Mouse (Mus musculus): ENCODE data around the gene 1700018B08Rik. TPM values are rescaled to one million over a fixed set of nuclear protein-coding genes. Genes with fewer than 3 reads are reported as not detected.

The 1700018B08Rik gene
- not detected in 2 replicates for polyA plus RNA-seq (2014; fragmentation: Nextera tagmentation; extraction: Ambion mirVana)

DNA sequence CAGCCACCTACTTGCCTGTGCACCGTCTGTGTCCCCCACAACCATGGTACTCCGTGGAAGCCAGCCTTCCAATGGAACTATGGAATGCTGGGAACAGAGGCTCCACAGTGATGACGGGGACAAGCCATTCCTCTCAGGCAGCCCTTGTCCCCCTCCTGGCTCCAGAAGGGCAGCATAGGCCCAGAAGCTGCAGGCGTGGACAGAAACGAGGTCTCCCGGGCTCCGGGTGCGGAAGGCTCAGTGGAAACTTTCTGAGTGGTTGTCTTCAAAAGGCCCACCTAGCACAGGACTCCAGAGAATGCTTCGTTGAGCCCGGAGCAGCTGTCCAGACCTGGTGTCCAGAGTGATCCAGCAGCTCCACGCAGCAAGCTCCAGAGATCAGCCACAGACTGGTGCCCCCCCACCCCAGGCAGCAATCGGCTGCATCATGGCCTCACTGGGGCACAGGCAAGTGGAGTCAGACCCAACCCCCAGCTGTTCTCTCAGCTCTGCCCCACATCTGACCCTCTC lies at the start of gene 1700018B08Rik:
Gene 1700018B08Rik (minus strand): TSS at position 45 of the 510 bp plus-strand sequence.
- H3K4me3 ChIP-seq (ENCODE audit: low read depth, low read length), result no peak within 1 kb of the TSS
- no peaks in the 10 kb centered on the region for H3K9me3 ChIP-seq (ENCODE audit: control insufficient read depth, low read length)
- ATAC-seq (ENCODE audit: insufficient read depth, low FRiP score, low TSS enrichment) (no peak), DNase-seq (ENCODE audit: low spot score) (no peak)
- H3K9ac ChIP-seq (ENCODE audit: low read length), result no peak within 1 kb of the TSS
- H3K27me3 ChIP-seq (ENCODE audit: control insufficient read depth, insufficient read depth, low read length), result no peaks in the 10 kb centered on the region
- H3K4me2 ChIP-seq (ENCODE audit: low read depth), result no peak within 1 kb of the TSS
- 91% methylated on average over 12 of the region's 12 CpGs for WGBS
- H3K4me1 ChIP-seq (ENCODE audit: control insufficient read depth, insufficient read depth, low read length), result no peaks in the 10 kb centered on the region
- H3K36me3 ChIP-seq (ENCODE audit: control insufficient read depth, insufficient read depth, low read length), result no peaks in the 10 kb centered on the region
- no peak within 1 kb of the TSS for H3K27ac ChIP-seq (ENCODE audit: low read depth, low read length)

DNA sequence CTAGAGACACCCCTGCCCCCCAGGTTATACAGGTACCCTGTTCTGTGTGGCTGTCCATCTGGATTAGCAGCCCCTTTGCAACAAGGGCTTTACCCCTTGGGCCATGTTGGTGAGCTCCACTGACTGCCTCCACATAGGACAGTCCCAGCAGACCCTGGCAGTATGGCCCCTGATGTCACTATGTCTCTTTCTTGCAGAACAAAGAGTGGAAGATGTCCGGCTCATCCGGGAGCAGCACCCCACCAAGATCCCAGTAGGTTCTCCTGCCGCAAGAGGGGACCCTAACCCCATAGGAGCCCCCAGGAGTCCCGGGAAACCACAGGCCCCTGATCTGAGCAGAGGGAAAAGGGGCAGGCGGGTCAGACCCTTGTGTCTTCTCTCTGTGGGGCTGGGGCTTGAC lies 49.2 kb upstream of the 1700018B08Rik start:
- H3K27ac ChIP-seq (ENCODE audit: low read depth, low read length), result no peak overlapping the region
- H3K4me1 ChIP-seq (ENCODE audit: control insufficient read depth, insufficient read depth, low read length), result peaks cover 15% of the 10 kb centered on the region
- no peak overlapping the region for H3K4me3 ChIP-seq (ENCODE audit: low read depth, low read length)
- ATAC-seq (ENCODE audit: insufficient read depth, low FRiP score, low TSS enrichment), result no peak
- no peaks in the 10 kb centered on the region for H3K9me3 ChIP-seq (ENCODE audit: control insufficient read depth, low read length)
- H3K27me3 ChIP-seq (ENCODE audit: control insufficient read depth, insufficient read depth, low read length), result no peaks in the 10 kb centered on the region
- WGBS, result 86% methylated on average over 5 of the region's 5 CpGs
- H3K36me3 ChIP-seq (ENCODE audit: control insufficient read depth, insufficient read depth, low read length), result peaks cover 9% of the 10 kb centered on the region
- no peak overlapping the region for H3K9ac ChIP-seq (ENCODE audit: low read length)
- DNase-seq (ENCODE audit: low spot score), result no peak
- H3K4me2 ChIP-seq (ENCODE audit: low read depth), result no peak overlapping the region

DNA sequence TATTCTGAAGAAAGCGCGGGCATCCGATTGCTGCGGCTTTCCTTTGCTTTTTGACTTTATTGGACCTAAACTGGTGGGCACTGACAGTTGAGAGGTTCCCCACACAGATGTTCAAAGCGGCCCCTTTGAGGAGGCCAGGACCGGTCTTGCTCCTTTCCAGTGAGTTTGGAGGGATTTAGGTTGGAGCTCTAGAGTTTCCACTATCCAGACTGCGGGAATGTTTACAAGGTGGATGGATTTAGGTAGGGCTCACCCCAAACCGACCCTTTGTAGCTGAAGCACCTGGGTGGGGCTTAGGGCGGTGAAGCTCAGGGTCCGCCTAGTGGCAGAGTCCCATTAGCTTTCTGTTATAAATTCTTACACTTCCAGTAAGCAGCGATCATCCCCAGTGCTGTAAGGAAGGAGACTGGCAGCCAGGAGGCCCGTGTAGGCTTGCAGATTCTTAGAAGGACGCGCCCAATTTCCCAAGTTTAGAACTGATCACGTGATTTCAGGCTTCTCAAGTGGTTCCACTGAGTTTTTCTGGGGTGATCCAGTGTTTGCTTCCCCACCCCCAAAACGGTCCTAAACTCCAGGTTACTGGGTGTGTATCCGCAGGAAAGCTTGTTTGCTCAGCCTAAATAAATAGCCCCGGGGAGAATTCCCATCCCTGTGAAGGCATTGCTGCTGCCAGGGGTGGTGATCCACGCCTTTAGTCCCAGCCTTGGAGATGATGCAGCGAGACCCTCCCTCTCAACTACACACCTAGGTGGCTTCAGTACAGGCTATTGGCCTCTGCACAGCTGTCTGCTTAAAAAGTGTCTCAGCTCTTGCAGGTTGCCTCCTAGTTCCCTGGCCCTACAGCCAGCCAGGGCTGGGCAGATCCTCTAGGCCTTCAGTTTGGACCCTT lies 47.3 kb upstream of the 1700018B08Rik start:
- ATAC-seq (ENCODE audit: insufficient read depth, low FRiP score, low TSS enrichment), result no peak
- Histone ChIP-seq H3K27me3 (ENCODE audit: control insufficient read depth, insufficient read depth, low read length) (no peaks in the 10 kb centered on the region), H3K9me3 (ENCODE audit: control insufficient read depth, low read length) (no peaks in the 10 kb centered on the region), H3K4me1 (ENCODE audit: control insufficient read depth, insufficient read depth, low read length) (peaks cover 15% of the 10 kb centered on the region), H3K4me3 (ENCODE audit: low read depth, low read length) (peak overlapping the region; percentile 91), H3K4me2 (ENCODE audit: low read depth) (peak overlapping the region; percentile 83), H3K27ac (ENCODE audit: low read depth, low read length) (0 out of 2 replicates have a peak overlapping the region, but pooled peaks have one; percentile 20), H3K36me3 (ENCODE audit: control insufficient read depth, insufficient read depth, low read length) (peaks cover 7% of the 10 kb centered on the region), H3K9ac (ENCODE audit: low read length) (peak overlapping the region; percentile 83)
- peak; percentile 48 for DNase-seq (ENCODE audit: low spot score)
- 14% methylated on average over 20 of the region's 20 CpGs for WGBS

DNA sequence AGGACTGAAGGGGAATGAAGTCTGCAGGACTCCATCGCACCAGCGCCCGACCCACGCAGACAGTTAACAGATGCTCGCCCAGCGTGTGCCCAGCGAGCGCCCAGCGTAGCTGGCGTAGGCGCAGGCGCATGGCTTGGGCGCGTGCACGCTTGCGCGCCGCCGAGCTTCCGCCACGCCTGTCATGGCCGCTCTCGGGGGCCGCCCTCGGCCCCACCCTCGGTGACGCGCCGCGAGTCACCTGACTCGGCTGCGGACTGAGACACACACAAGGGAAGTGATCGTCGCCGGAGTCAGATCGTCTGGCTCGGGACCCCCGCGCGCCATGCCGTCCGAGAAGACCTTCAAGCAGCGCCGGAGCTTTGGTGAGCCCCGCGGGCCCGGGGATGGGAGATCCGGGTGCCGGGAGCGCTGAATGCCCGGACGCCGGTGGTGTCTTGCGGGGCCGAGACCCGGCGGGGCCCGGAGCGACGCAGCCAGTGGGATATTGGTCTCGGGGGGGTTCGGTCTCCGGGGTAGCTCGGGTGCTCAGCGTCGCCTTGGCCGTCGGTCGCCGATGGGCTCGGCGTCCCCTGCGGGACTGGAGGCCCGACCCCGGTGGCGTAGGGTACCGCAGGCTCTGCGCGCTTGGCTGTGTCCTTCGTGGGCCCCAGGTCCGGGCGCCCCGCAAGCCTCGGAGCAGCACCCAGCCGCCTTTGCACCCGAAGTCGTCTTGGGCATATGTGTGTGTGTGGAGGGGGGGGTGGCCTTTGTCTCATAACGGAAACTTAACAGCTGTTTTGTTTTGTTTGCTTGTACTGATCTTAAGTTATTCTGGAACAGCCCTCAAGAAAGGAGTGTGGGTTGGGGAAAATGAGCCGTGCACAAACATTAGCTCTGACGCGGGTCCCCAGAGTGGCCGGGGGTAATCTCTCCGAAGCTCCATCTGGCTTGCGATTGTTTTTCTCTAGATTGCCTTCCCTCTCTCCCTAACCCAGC lies 46.4 kb upstream of the 1700018B08Rik start, which contains the start of gene Map1lc3b:
Gene Map1lc3b (plus strand): TSS at position 159 of the 975 bp plus-strand sequence.
- Histone ChIP-seq H3K27me3 (ENCODE audit: control insufficient read depth, insufficient read depth, low read length) (no peaks in the 10 kb centered on the region), H3K27ac (ENCODE audit: low read depth, low read length) (peak within 1 kb of the TSS; percentile 20; the same call in 1 of the 2 replicates), H3K4me3 (ENCODE audit: low read depth, low read length) (peak within 1 kb of the TSS; percentile 91), H3K9ac (ENCODE audit: low read length) (peak within 1 kb of the TSS; percentile 83), H3K4me2 (ENCODE audit: low read depth) (peak within 1 kb of the TSS; percentile 83), H3K9me3 (ENCODE audit: control insufficient read depth, low read length) (no peaks in the 10 kb centered on the region), H3K4me1 (ENCODE audit: control insufficient read depth, insufficient read depth, low read length) (peaks cover 15% of the 10 kb centered on the region), H3K36me3 (ENCODE audit: control insufficient read depth, insufficient read depth, low read length) (peaks cover 4% of the 10 kb centered on the region; the same call in 1 of the 2 replicates)
- WGBS, result under 1% methylated on average over 90 of the region's 94 CpGs
- DNase-seq (ENCODE audit: low spot score), result peak; percentile 99
- peak; percentile 87 for ATAC-seq (ENCODE audit: insufficient read depth, low FRiP score, low TSS enrichment)

DNA sequence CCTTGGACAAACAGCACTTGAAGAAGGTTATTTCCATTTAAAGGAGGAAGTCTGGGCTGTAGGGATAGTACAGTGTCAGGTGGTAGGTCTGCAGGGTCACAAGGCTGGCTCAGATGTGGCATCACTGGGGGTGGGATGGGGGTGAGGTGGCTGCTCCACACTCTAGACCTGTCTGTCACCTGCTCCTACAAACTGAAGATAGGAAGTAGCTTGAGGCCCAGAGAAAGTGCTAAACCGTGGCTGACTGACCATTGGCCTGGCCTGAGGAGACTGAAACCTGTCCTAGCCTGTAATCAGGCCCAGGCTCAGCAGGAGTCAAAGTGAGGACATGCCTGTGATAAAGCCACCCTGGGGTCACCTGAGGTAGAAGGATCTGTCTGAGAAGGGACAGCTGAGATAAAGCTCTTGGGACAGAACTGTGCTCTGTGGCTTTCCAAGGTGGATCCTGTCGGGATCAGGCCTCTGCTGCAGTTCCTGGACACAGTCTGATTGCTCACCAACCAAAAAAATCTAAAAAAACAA lies 45.1 kb upstream of the 1700018B08Rik start:
- H3K27ac ChIP-seq (ENCODE audit: low read depth, low read length), result 0 out of 2 replicates have a peak overlapping the region, but pooled peaks have one; percentile 20
- ATAC-seq (ENCODE audit: insufficient read depth, low FRiP score, low TSS enrichment), result no peak
- DNase-seq (ENCODE audit: low spot score), result no peak
- H3K9ac ChIP-seq (ENCODE audit: low read length), result no peak overlapping the region
- no peaks in the 10 kb centered on the region for H3K27me3 ChIP-seq (ENCODE audit: control insufficient read depth, insufficient read depth, low read length)
- WGBS, result 51% methylated on average over 2 of the region's 2 CpGs
- no peaks in the 10 kb centered on the region for H3K9me3 ChIP-seq (ENCODE audit: control insufficient read depth, low read length)
- peaks cover 3% of the 10 kb centered on the region; the same call in 1 of the 2 replicates for H3K36me3 ChIP-seq (ENCODE audit: control insufficient read depth, insufficient read depth, low read length)
- peaks cover 15% of the 10 kb centered on the region for H3K4me1 ChIP-seq (ENCODE audit: control insufficient read depth, insufficient read depth, low read length)
- no peak overlapping the region for H3K4me3 ChIP-seq (ENCODE audit: low read depth, low read length)
- no peak overlapping the region; the same call in 1 of the 2 replicates for H3K4me2 ChIP-seq (ENCODE audit: low read depth)

DNA sequence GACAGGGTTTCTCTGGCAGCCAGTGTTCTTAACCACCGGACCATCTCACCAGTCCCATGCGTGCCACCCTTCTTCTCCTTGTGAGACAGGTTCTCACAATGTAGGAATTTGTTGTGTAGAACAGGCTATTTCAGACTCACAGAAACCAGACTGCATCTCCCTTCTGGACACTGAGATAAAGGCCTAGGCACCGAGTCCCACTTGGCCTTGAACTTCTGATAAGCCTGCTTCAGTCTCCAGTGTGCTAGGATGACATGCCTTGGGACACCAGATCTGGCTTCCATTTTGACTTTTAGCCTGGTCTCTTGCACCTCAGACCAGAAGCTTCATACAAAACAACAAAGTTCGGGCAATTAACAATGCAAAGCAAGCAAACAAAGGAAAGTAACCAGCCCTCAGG lies 44.6 kb upstream of the 1700018B08Rik start:
- H3K36me3 ChIP-seq (ENCODE audit: control insufficient read depth, insufficient read depth, low read length), result peaks cover 2% of the 10 kb centered on the region; the same call in 1 of the 2 replicates
- H3K4me3 ChIP-seq (ENCODE audit: low read depth, low read length), result no peak overlapping the region
- H3K9ac ChIP-seq (ENCODE audit: low read length), result no peak overlapping the region
- no peak overlapping the region for H3K4me2 ChIP-seq (ENCODE audit: low read depth)
- 78% methylated on average over 4 of the region's 4 CpGs for WGBS
- DNase-seq (ENCODE audit: low spot score), result no peak
- ATAC-seq (ENCODE audit: insufficient read depth, low FRiP score, low TSS enrichment), result no peak
- no peaks in the 10 kb centered on the region for H3K9me3 ChIP-seq (ENCODE audit: control insufficient read depth, low read length)
- H3K27ac ChIP-seq (ENCODE audit: low read depth, low read length), result no peak overlapping the region
- H3K4me1 ChIP-seq (ENCODE audit: control insufficient read depth, insufficient read depth, low read length), result peaks cover 15% of the 10 kb centered on the region
- no peaks in the 10 kb centered on the region for H3K27me3 ChIP-seq (ENCODE audit: control insufficient read depth, insufficient read depth, low read length)

DNA sequence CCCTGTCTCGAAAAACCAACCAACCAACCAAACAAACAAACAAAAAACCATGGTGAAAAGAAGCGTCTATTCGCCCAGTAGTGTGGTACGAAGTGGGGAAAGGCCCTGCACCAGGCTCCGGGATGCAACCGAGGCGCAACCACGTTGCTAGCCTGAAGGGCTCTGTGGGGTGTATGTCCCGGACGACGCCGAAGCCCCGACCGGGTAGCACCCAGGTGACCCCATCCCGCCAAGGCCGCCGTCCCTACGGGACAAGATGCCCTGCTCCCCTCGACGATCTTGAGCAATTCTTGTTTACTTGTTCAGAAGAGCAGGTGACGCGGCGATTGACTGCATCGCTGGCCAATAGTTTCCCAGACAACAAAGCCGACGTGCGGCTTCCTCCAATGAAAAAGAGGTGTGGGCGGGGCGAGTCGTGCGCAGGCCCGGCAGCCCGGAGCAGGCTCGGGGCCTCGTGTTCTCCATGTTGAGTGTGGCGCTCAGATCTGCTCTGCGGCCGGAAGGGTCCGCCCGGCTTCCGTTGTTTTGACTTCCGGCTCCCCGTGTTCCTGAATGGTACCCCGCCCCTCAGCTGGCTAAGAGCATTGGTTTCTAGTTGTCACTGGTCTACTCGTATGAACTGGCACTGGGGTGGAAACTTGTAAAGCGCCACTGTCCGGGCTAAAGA lies 41.2 kb upstream of the 1700018B08Rik start:
- WGBS, result 1% methylated on average over 47 of the region's 47 CpGs
- no peaks in the 10 kb centered on the region for H3K27me3 ChIP-seq (ENCODE audit: control insufficient read depth, insufficient read depth, low read length)
- no peak overlapping the region for H3K27ac ChIP-seq (ENCODE audit: low read depth, low read length)
- DNase-seq (ENCODE audit: low spot score), result peak; percentile 98
- H3K9me3 ChIP-seq (ENCODE audit: control insufficient read depth, low read length), result no peaks in the 10 kb centered on the region
- peak overlapping the region; percentile 50 for H3K4me3 ChIP-seq (ENCODE audit: low read depth, low read length)
- H3K36me3 ChIP-seq (ENCODE audit: control insufficient read depth, insufficient read depth, low read length), result no peaks in the 10 kb centered on the region
- ATAC-seq (ENCODE audit: insufficient read depth, low FRiP score, low TSS enrichment), result peak; percentile 92
- H3K4me2 ChIP-seq (ENCODE audit: low read depth), result peak overlapping the region; percentile 63
- H3K9ac ChIP-seq (ENCODE audit: low read length), result peak overlapping the region; percentile 48
- no peaks in the 10 kb centered on the region for H3K4me1 ChIP-seq (ENCODE audit: control insufficient read depth, insufficient read depth, low read length)

Data from neural tube, embryonic 11.5 days (tissue).